ENCODE assay signal across 33 mouse cellular contexts in the genomic region with DNA sequence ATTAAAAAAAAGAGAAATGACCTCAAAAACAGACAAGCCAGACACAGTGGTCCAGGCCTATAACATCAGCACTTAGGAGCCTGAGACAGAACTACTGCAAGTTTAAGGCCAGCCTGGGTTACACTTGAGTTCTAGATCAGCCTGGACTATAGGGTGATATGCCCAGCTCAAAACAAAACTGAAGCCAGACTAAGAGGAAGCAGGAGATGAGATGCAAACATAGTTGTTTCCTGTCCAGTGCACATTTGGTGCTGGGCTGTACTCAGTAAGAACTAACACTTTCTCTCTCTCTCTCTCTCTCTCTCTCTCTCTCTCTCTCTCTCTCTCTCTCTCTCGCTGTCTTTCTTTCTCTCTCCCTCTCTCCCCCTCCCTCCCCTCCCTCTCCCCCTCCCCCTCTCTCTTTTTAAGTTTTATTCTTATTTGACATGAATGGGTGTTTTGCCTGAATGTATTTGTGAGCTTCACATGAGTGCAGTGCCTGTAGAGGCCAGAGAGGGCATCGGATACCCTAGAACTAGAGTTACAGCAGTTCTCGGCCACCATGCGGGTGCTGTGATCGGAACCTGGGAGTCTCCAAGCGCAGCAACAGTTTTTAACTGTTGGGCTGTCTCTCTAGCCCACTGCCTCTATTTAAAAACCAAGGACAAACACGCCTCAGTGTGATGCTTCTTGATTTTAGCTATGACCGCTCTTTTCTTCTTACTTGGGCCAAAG. TPM values are rescaled to one million over a fixed set of nuclear protein-coding genes. Genes with fewer than 3 reads are reported as not detected.
A peak's percentile ranks its signal among the peaks of the same experiment; 100 is the strongest.
DNase-seq lines count a peak whose midpoint lies in the region; ATAC-seq and TF ChIP-seq lines count a peak whose summit lies in the region.
"Had no signal": no experiment of that assay in that cellular context is flagged by ENCODE, and none has a peak within 500 bp of the region (broad histone marks: within the 10 kb centered on the region; RNA-seq: fewer than 3 reads in every experiment).

No protein-coding gene starts in this region.

- 88% methylated on average over 8 of the region's 8 CpGs for WGBS in liver, postnatal 0 days (ENCODE audit: insufficient replicate concordance)

- no peak overlapping the region for H3K4me2 ChIP-seq in liver, postnatal 0 days (ENCODE audit: low read depth, low read length)
- H3K4me2 ChIP-seq: heart, embryonic 11.5 days; hindbrain, embryonic 12.5 days; intestine, embryonic 15.5 days; liver, embryonic 15.5 days; lung, embryonic 15.5 days; midbrain, embryonic 11.5 days; neural tube, embryonic 13.5 days had no signal

- no peaks in the 10 kb centered on the region for H3K9me3 ChIP-seq in liver, postnatal 0 days (ENCODE audit: low read length)
- no peaks in the 10 kb centered on the region for H3K9me3 ChIP-seq in E14TG2a.4 (ENCODE audit: low read length)
- H3K9me3 ChIP-seq: hindbrain, embryonic 12.5 days; intestine, embryonic 15.5 days; liver, embryonic 15.5 days; lung, embryonic 15.5 days; neural tube, embryonic 13.5 days had no signal

- peak overlapping the region; percentile 62; the same call in 1 of the 2 replicates for H3K27ac ChIP-seq in liver, postnatal 0 days (ENCODE audit: low read depth)
- peak overlapping the region; percentile 46 for H3K27ac ChIP-seq in bone marrow macrophage, adult 2 months (ENCODE audit: insufficient read depth, low read depth, low read length)
- H3K27ac ChIP-seq: hindbrain, embryonic 12.5 days; hindbrain, postnatal 0 days; intestine, embryonic 15.5 days; layer of hippocampus, adult 2 months; liver, embryonic 15.5 days; lung, embryonic 15.5 days; neural tube, embryonic 13.5 days; stomach, postnatal 0 days had no signal

- H3K4me1 ChIP-seq in liver, postnatal 0 days (ENCODE audit: insufficient read depth), result peaks cover 5% of the 10 kb centered on the region
- H3K4me1 ChIP-seq in E14TG2a.4 (replicated peaks; ENCODE audit: low read depth, low read length), result peaks cover 45% of the 10 kb centered on the region
- H3K4me1 ChIP-seq in bone marrow macrophage, adult 2 months (ENCODE audit: control insufficient read depth, insufficient read depth, low read length), result peaks cover 11% of the 10 kb centered on the region
- H3K4me1 ChIP-seq: intestine, embryonic 15.5 days had no signal

- TF ChIP-seq EP300 in liver, postnatal 0 days (IDR thresholded peaks at IDR 0.05; ENCODE audit: low read depth), result no peak

- 0 out of 2 replicates have a peak, but pooled peaks cover 2% of the 10 kb centered on the region for H3K36me3 ChIP-seq in liver, postnatal 0 days (replicated peaks; ENCODE audit: insufficient read depth, low read length)
- H3K36me3 ChIP-seq in E14TG2a.4 (ENCODE audit: insufficient read depth, low read length), result peaks cover 15% of the 10 kb centered on the region
- H3K36me3 ChIP-seq: lung, embryonic 15.5 days had no signal

- H3K4me3 ChIP-seq in liver, postnatal 0 days (ENCODE audit: low read depth, low read length), result no peak overlapping the region
- H3K4me3 ChIP-seq in E14TG2a.4 (replicated peaks; ENCODE audit: low read length), result no peak overlapping the region
- no peak overlapping the region for H3K4me3 ChIP-seq in bone marrow macrophage, adult 2 months (ENCODE audit: insufficient read depth, low read length)
- H3K4me3 ChIP-seq: hindbrain, embryonic 12.5 days; intestine, embryonic 15.5 days; layer of hippocampus, adult 2 months; liver, embryonic 15.5 days; lung, embryonic 15.5 days; neural tube, embryonic 13.5 days had no signal

- no peak overlapping the region for H3K9ac ChIP-seq in liver, postnatal 0 days (replicated peaks)
- H3K9ac ChIP-seq: hindbrain, embryonic 12.5 days; intestine, embryonic 15.5 days; liver, embryonic 15.5 days; lung, embryonic 15.5 days; neural tube, embryonic 13.5 days had no signal

- no peak for TF ChIP-seq CTCF in liver, postnatal 0 days (IDR thresholded peaks at IDR 0.05; ENCODE audit: low read depth)
- peak; percentile 11; the same call in 1 of the 2 replicates for TF ChIP-seq CTCF in E14TG2a.4 (conservative IDR thresholded peaks at IDR 0.05; ENCODE audit: low read length)
- TF ChIP-seq CTCF in bone marrow macrophage, adult 2 months (IDR thresholded peaks at IDR 0.05; ENCODE audit: low read depth, low read length), result no peak

- no peak for TF ChIP-seq POLR2A in bone marrow macrophage, adult 2 months (IDR thresholded peaks at IDR 0.05; ENCODE audit: borderline replicate concordance, low read depth, low read length)

- ATAC-seq in liver, postnatal 0 days, result no peak
- ATAC-seq: activated CD4-positive, CD25-positive, alpha-beta regulatory T cell, adult 4 months; forebrain, embryonic 14.5 days; hindbrain, postnatal 0 days; intestine, embryonic 15.5 days had no signal

- no peak for DNase-seq in liver, postnatal 0 days
- no peak for DNase-seq in liver
- DNase-seq in 416B (ENCODE audit: low read depth), result peak; percentile 44
- DNase-seq in right cerebral cortex, postnatal 14 days, result no peak
- no peak for DNase-seq in right cerebral cortex, postnatal 4 days
- DNase-seq in right cerebral cortex, adult 2 months (ENCODE audit: low spot score in 2 of 2), result no peak
- DNase-seq: adrenal gland, adult 2 months; adrenal gland, postnatal 36 days; cerebellum, adult 2 months; cerebellum, postnatal 36 days; gastrocnemius, postnatal 25 days; heart, adult 18-20 months; heart, postnatal 36 days; kidney, adult 2 months; kidney, postnatal 36 days; left cerebral cortex, postnatal 4 days; lung, postnatal 4 days; thymus, adult 18-20 months; thymus, postnatal 36 days had no signal

- H3K27me3 ChIP-seq in liver, postnatal 0 days (ENCODE audit: insufficient read depth, low read length), result no peaks in the 10 kb centered on the region
- H3K27me3 ChIP-seq in E14TG2a.4 (ENCODE audit: insufficient read depth, low read length), result no peaks in the 10 kb centered on the region
- H3K27me3 ChIP-seq: hindbrain, embryonic 12.5 days; intestine, embryonic 15.5 days; liver, embryonic 15.5 days; lung, embryonic 15.5 days; neural tube, embryonic 13.5 days had no signal

RNA-seq across cellular contexts. Expression of a gene that starts 4.9 kb away (rescaled TPM):
- 19.0 and 23.3 TPM in 2 replicates for polyA plus RNA-seq in liver, postnatal 0 days (2015; fragmentation: Nextera tagmentation; extraction: Ambion mirVana)
- 29.7 and 35.3 TPM in 2 replicates for polyA plus RNA-seq in bone marrow macrophage, adult 2 months (2012; ENCODE audit: insufficient read depth, insufficient read length, missing spikeins)
